Mouse (Mus musculus): Measurements from ENCODE around the gene Megf11. TPM values are rescaled to one million over a fixed set of nuclear protein-coding genes. Genes with fewer than 3 reads are reported as not detected.
A peak's percentile ranks its signal among the peaks of the same experiment; 100 is the strongest.

Megf11 gene
- polyA plus RNA-seq, 1 experiment from 2014 or later: 0.51 TPM

DNA sequence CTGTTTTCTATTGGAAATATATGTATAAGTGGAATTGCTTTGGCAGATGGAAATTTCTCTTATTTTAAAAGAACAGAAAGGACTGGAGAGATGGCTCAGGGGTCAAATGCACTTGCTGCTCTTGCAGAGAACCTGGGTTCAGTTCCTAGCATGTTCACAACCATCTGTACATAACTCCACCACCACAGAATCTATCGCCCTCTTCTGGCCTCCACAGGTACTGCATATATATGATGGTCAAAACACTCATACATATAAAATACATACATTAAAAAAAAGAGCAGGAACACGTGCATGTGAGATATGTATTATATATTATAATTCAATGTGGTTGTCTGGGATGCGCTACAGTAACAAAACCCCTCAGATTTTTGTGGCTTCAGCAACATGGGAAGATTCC is 34.2 kb upstream of the Megf11 start:
- H3K4me3 ChIP-seq (replicated peaks): no peak overlapping the region
- H3K27me3 ChIP-seq: no peaks in the 10 kb centered on the region
- no peaks in the 10 kb centered on the region for H3K36me3 ChIP-seq (replicated peaks)
- no peak for ATAC-seq (ENCODE audit: insufficient read depth)
- WGBS (ENCODE audit: insufficient replicate concordance): 22% methylated on average over 3 of the region's 3 CpGs
- no peaks in the 10 kb centered on the region for H3K9me3 ChIP-seq (replicated peaks)
- no peak overlapping the region for H3K4me2 ChIP-seq
- no peak overlapping the region for H3K9ac ChIP-seq
- H3K27ac ChIP-seq (replicated peaks): no peak overlapping the region
- H3K4me1 ChIP-seq (replicated peaks): no peaks in the 10 kb centered on the region

DNA sequence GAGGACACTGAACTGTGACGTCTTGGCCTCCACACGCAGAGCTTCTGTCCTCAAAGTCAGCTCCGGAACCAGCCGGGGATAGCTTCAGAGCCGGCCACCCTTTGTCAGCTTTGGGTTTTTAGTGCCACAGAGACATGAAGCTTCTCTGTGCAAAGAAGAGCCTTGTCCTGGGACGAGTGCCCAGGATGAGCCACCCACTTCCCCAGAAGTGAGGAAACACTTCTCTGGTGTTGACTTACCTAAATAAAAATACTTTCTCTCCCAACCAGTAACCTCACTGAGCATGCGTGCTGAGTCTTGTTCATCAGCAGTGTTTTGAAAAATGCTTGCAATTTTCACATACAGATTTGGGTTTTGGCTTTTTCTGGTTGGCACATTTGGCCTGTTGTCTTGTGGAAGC is 29.8 kb upstream of the Megf11 start:
- H3K27me3 ChIP-seq: no peaks in the 10 kb centered on the region
- H3K9ac ChIP-seq: no peak overlapping the region
- H3K9me3 ChIP-seq (replicated peaks): no peaks in the 10 kb centered on the region
- no peaks in the 10 kb centered on the region for H3K4me1 ChIP-seq (replicated peaks)
- no peak overlapping the region for H3K27ac ChIP-seq (replicated peaks)
- WGBS (ENCODE audit: insufficient replicate concordance): 69% methylated on average over 7 of the region's 7 CpGs
- ATAC-seq (ENCODE audit: insufficient read depth): no peak
- H3K4me3 ChIP-seq (replicated peaks): no peak overlapping the region
- H3K36me3 ChIP-seq (replicated peaks): no peaks in the 10 kb centered on the region
- H3K4me2 ChIP-seq: no peak overlapping the region

DNA sequence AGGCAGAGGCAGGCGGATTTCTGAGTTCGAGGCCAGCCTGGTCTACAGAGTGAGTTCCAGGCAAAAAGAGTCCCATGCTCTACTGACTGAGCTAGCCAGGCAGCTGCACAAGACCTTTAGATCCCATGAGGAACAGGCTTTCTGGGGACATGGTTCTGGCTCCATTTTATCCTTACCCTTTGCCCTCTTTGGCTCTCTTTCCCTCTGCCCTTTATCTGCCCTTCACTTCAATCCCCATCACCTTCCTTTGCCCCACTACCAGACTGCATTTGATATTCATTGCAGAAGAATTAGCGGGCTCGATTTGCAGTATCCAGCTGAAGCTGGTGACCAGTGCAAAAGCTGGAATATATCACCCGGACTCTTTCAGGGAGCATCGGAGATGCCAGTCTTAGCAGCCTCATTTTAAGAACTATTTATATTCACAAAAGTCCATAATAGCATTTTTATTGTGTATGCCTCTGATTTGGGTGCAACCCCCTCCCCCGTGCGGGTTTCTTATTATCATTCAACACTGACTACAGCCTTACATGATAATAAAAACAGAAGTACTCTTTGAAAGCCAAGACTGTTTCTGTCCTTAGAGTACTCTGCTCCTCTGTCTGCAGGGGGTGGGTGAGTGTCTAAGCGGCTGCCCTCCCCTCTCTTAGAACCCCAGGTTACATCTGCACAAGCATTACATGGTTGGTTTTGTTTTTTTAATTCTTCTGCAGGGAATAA is 24.0 kb upstream of the Megf11 start:
- Histone ChIP-seq H3K27ac (replicated peaks) (no peak overlapping the region), H3K4me2 (no peak overlapping the region), H3K36me3 (replicated peaks) (no peaks in the 10 kb centered on the region), H3K9me3 (replicated peaks) (no peaks in the 10 kb centered on the region), H3K27me3 (no peaks in the 10 kb centered on the region), H3K4me3 (replicated peaks) (no peak overlapping the region), H3K4me1 (replicated peaks) (no peaks in the 10 kb centered on the region), H3K9ac (no peak overlapping the region)
- WGBS (ENCODE audit: insufficient replicate concordance): 65% methylated on average over 9 of the region's 9 CpGs
- ATAC-seq (ENCODE audit: insufficient read depth): no peak

DNA sequence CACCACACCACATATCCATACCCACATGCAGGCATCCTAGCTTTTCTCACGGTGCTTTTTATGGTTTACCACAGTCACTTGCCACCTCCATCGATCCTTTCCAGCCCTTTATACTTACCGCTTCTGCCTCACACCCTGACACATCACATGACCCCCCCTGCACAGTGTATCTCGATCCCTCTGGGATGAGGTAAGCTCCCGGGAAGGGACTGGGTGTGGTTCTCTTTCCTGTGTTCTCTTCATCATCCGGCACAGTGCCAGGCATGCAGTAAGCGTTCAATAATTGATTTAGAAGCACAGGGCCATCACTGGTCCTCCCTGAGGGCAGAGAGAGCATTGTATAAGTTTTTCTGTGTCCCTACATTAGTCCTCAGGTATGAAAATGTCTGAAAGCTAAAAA is 15.6 kb upstream of the Megf11 start:
- peaks cover 12% of the 10 kb centered on the region; the same call in 1 of the 2 replicates for H3K27me3 ChIP-seq
- H3K27ac ChIP-seq (replicated peaks): no peak overlapping the region
- ATAC-seq (ENCODE audit: insufficient read depth): no peak
- no peaks in the 10 kb centered on the region for H3K36me3 ChIP-seq (replicated peaks)
- H3K4me1 ChIP-seq (replicated peaks): no peaks in the 10 kb centered on the region
- H3K4me3 ChIP-seq (replicated peaks): no peak overlapping the region
- no peaks in the 10 kb centered on the region for H3K9me3 ChIP-seq (replicated peaks)
- no peak overlapping the region for H3K4me2 ChIP-seq
- no peak overlapping the region for H3K9ac ChIP-seq
- WGBS (ENCODE audit: insufficient replicate concordance): 51% methylated on average over 7 of the region's 7 CpGs

DNA sequence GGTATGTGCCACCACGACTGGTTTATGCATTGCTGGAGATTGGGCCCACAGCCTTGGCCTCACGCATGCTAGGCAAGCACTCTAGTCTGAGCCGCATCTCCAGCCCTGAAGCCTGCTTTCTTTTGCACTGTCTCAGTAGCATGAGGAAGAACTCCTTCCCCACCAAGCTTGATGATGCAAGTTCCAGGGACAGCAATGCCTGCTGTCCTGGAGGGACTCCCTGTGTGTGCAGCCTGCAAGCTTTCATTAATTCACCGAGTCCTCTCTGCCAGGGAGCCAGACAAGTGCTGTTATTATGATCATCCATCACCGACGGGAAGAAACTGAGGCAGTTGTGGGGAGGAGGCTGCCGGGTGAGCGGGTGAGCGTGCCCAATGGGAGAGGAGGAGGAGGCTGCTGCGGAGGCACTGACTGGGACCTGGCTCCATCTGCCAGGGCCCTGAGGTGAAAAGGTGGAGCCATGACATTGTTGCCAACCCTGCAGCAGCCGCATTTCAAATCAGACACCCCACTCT is 14.1 kb upstream of the Megf11 start:
- Histone ChIP-seq H3K27me3 (peaks cover 16% of the 10 kb centered on the region; the same call in 1 of the 2 replicates), H3K4me1 (replicated peaks) (no peaks in the 10 kb centered on the region), H3K36me3 (replicated peaks) (no peaks in the 10 kb centered on the region), H3K4me3 (replicated peaks) (no peak overlapping the region), H3K9me3 (replicated peaks) (no peaks in the 10 kb centered on the region), H3K9ac (no peak overlapping the region), H3K4me2 (no peak overlapping the region), H3K27ac (replicated peaks) (no peak overlapping the region)
- WGBS (ENCODE audit: insufficient replicate concordance): 46% methylated on average over 11 of the region's 11 CpGs
- ATAC-seq (ENCODE audit: insufficient read depth): no peak

DNA sequence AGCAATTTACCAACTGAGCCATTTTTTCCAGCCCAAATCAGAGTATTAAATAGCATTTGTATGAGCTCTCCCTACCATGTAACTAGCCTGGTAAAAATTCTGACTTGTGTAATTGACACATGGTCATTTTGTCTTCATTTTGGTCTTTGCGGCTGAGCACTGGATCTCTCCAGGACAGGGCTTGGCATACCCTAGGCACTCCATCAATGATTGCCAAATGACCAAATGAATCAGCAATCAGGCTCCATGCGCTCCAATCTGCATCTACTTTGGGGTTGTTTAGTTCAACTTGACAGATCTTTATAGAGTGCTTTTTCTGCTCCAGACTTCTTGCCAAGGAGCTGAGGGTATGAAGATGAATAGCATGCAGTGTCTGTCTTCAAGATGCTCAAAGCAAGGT is 9.0 kb upstream of the Megf11 start:
- H3K9me3 ChIP-seq (replicated peaks): 0 out of 2 replicates have a peak, but pooled peaks cover 4% of the 10 kb centered on the region
- peaks cover 11% of the 10 kb centered on the region; the same call in 1 of the 2 replicates for H3K27me3 ChIP-seq
- no peak for ATAC-seq (ENCODE audit: insufficient read depth)
- H3K36me3 ChIP-seq (replicated peaks): no peaks in the 10 kb centered on the region
- WGBS (ENCODE audit: insufficient replicate concordance): 51% methylated on average over 2 of the region's 2 CpGs
- H3K4me1 ChIP-seq (replicated peaks): no peaks in the 10 kb centered on the region
- no peak overlapping the region for H3K27ac ChIP-seq (replicated peaks)
- H3K4me3 ChIP-seq (replicated peaks): no peak overlapping the region
- no peak overlapping the region for H3K9ac ChIP-seq
- no peak overlapping the region for H3K4me2 ChIP-seq

DNA sequence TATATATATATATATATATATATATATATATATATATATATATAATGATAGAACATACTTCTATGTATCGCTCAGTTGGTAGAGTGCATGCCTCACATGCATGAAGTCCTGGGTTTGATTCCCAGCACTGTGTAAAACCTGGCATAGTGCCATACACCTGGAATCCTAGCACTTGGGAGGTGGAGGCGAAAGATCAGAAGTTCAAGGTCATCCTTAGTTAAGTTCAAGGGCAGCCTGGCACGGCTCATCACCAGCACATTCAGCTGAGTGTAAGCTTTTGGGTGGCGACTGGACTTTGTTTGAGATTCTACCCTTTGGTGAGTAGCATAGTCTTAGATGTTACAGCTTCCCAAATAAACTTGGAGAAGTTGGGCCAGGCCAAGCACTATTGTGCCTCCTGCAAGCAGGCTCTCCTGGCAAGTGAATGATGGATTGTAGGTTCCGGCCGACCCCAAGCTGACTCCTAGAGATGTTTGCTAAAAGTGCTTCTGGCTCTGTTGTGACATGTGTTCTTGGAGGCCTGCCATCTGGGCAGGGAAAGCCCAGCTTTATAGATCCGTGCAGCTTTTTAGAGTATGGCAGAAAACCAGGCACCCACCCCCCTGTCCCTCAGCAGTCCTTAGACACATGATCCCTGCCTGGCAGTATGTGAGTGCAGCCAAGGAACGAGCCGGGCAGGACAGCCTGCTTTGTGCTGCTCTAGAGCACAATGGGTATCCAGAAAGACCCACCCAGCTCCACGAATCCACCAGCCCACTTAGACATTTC is 2.2 kb upstream of the Megf11 start:
- no peak overlapping the region for H3K4me2 ChIP-seq
- H3K4me3 ChIP-seq (replicated peaks): no peak overlapping the region
- no peak overlapping the region for H3K27ac ChIP-seq (replicated peaks)
- no peaks in the 10 kb centered on the region for H3K36me3 ChIP-seq (replicated peaks)
- peaks cover 67% of the 10 kb centered on the region for H3K27me3 ChIP-seq
- no peak overlapping the region for H3K9ac ChIP-seq
- H3K4me1 ChIP-seq (replicated peaks): peaks cover 7% of the 10 kb centered on the region; the same call in 1 of the 2 replicates
- H3K9me3 ChIP-seq (replicated peaks): 0 out of 2 replicates have a peak, but pooled peaks cover 4% of the 10 kb centered on the region
- no peak for ATAC-seq (ENCODE audit: insufficient read depth)
- 46% methylated on average over 10 of the region's 10 CpGs for WGBS (ENCODE audit: insufficient replicate concordance)

DNA sequence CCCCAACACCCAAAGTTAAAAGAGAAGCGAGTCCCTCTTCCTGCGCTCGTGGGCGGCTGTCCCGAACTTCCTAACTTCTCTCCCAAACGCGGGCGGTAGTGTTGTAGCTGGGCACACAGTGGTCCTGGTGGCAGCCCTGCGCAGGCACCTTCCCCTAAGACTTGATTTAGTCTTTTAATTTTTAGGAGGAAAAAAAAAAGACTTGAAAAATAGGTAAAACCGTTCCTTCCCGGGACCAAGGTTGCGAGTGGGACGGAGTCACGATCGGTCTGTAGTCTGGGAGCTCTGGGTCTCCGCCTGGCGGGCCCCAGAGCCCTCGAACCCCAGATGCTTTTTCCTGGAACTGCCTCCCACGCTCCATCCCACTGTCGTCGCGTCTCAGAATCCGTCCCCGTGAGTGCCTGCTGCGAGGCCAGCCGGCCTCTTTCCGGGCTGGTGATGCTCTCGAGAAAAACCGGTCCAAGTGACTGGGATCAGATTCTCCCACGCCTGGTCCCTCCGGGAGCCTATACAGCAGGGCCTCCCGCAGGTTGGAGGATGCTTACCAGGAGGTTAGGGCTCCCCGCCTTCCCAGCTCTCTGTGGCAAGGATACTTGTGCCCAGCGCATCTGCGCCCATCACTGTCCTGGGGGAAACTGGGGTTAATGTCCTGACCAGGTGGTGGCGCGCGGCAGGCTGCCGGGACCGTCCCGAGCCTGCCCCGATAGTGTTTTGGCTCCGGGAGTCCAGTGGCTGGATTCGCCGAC is 1.2 kb downstream of the Megf11 start:
- H3K27me3 ChIP-seq: peaks cover 89% of the 10 kb centered on the region
- ATAC-seq (ENCODE audit: insufficient read depth): no peak
- 3% methylated on average over 45 of the region's 45 CpGs for WGBS (ENCODE audit: insufficient replicate concordance)
- peak overlapping the region; percentile 63 for H3K4me2 ChIP-seq
- no peak overlapping the region for H3K27ac ChIP-seq (replicated peaks)
- H3K9me3 ChIP-seq (replicated peaks): no peaks in the 10 kb centered on the region
- H3K4me1 ChIP-seq (replicated peaks): peaks cover 7% of the 10 kb centered on the region; the same call in 1 of the 2 replicates
- H3K9ac ChIP-seq: no peak overlapping the region
- H3K4me3 ChIP-seq (replicated peaks): peak overlapping the region; percentile 40; the same call in 1 of the 2 replicates
- no peaks in the 10 kb centered on the region for H3K36me3 ChIP-seq (replicated peaks)

DNA sequence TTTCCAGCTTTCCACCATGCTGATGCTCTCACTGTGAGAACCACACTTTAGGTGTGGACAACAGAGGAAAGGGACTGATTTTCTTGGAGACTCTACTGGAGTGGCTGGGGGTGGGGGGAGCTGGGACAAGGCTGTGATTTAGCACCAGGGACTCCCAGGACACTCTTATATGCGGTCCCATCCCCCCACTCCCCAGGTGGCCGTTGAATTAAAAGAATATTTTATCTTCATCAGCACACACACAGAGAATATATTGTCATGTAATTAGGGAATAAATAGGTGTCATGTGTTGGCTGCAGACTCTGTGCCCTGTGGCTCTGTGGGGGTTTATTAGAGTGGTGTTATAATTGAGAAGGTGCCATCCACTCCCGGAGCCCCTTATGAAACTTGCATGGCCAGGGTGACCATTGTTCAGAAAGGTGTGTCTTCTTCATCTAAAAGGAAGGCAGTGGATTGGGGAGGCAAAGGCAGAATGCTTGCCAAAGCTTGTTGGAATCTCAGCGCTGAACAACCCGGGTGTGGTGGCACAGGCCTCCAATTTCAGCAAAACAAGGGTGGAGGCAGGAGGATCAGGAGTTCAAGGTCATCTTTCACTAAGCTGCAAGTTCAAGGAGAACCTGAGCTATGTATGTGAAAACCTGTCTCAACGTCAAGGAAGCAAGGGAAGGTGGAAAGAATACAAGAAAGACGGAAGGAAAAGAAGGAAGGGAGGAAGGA is 4.3 kb downstream of the Megf11 start:
- H3K27ac ChIP-seq (replicated peaks): no peak overlapping the region
- H3K36me3 ChIP-seq (replicated peaks): no peaks in the 10 kb centered on the region
- peaks cover 7% of the 10 kb centered on the region; the same call in 1 of the 2 replicates for H3K4me1 ChIP-seq (replicated peaks)
- no peak overlapping the region for H3K4me2 ChIP-seq
- peaks cover 72% of the 10 kb centered on the region for H3K27me3 ChIP-seq
- ATAC-seq (ENCODE audit: insufficient read depth): no peak
- no peak overlapping the region for H3K4me3 ChIP-seq (replicated peaks)
- H3K9me3 ChIP-seq (replicated peaks): no peaks in the 10 kb centered on the region
- no peak overlapping the region for H3K9ac ChIP-seq
- WGBS (ENCODE audit: insufficient replicate concordance): 54% methylated on average over 7 of the region's 7 CpGs

DNA sequence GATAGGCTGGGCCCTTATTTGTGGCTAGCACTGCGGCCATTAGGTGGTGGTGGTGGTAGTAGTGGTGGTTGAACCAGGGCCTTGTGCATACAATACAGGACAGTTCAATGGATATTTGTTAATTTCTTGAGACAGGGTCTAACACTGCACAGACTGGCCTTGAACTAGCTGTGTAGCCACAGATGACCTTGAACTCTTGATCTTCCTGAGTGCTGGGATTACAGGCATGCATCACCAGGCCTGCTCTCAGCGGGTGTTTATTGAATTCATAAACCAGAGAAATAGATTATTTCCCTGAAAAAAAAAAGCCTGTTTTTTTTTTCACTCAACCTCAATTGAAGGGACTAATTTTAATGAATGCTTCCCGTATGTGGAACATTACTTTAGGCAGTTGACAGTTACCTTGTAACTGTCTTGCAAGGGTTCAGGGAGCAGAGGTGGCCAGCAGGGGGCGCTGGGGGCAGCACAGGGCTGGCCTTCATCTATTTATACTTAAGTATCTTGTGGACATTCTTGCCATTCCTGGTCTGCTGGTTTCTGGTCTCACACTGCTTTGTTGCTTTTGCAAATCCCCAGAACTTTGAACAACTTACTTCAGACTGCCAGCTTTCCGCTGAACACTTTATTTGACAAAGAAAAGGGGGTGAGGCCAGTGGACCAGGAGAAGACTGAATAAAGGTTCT is 8.6 kb downstream of the Megf11 start:
- ATAC-seq (ENCODE audit: insufficient read depth): no peak
- H3K27ac ChIP-seq (replicated peaks): no peak overlapping the region
- H3K4me2 ChIP-seq: no peak overlapping the region
- H3K9me3 ChIP-seq (replicated peaks): no peaks in the 10 kb centered on the region
- H3K4me1 ChIP-seq (replicated peaks): peaks cover 7% of the 10 kb centered on the region
- no peaks in the 10 kb centered on the region for H3K36me3 ChIP-seq (replicated peaks)
- H3K4me3 ChIP-seq (replicated peaks): no peak overlapping the region
- peaks cover 31% of the 10 kb centered on the region for H3K27me3 ChIP-seq
- WGBS (ENCODE audit: insufficient replicate concordance): 42% methylated on average over 5 of the region's 5 CpGs
- no peak overlapping the region for H3K9ac ChIP-seq
